Mouse (Mus musculus) cerebellum, postnatal 14 days (tissue): ENCODE measurements around the gene Rfx1.

ENCODE experiments used
- DNase-seq, 2 experiments: peaks; one replicate each; pipeline ENCODE4 v3.0.0; 2021; ENCODE audit warnings: mixed read lengths in 2 of 2

The Rfx1 gene

DNA sequence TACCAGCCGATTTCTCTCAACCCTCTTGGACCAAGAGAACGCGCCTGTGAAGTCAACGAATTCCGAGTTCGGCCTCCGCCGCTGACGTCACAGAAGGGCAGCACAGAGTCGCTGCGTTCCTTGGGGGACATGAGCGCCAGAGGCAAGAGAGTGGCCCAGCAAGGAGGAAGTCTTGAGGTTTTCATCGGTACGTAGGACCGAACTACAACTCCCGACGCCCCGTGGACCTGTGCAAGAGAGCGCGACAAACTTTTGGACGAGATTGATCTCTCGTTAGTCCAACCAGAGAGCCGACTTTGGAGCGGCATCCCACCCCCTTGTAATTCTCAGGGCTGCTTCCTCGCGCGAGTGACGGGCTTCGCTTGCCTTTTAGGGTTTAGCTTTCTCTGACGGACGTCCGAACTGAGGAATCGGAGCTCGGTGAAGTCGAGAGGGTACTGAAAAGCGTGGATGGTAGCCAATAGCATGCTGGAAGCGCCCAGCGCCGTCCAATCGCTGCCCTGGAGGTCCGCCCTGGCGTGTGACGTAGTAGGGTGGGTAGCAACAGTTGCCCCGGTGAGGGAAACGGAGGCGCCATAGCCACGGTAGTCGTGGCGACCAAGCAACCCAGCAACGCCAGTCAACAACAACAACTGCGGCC, at the start of gene Rfx1:
Gene Rfx1, plus strand, starts transcription at position 544 of the 640 bp plus-strand sequence.
- DNase-seq = peak; percentile 98 to 99

DNA sequence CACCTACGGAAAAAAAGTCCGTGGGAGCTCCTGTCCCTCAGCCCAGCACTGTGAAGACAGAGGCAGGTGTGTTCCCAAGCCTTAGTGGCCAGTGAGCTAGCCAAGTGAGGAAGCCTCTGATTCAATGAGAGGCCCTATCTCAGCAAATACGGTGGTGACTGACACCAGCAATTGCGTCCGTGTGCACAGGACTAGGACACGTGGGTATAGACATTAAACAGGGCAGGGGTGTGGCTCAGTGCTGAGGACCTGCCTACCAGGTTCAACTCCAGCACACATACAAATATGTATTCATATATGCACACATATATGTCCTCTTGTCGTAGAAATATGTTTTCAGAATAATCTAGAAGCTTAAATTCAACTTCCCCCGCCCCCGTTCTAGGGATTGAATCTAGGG, 46.9 kb upstream of the Rfx1 start:
- no peak for DNase-seq

DNA sequence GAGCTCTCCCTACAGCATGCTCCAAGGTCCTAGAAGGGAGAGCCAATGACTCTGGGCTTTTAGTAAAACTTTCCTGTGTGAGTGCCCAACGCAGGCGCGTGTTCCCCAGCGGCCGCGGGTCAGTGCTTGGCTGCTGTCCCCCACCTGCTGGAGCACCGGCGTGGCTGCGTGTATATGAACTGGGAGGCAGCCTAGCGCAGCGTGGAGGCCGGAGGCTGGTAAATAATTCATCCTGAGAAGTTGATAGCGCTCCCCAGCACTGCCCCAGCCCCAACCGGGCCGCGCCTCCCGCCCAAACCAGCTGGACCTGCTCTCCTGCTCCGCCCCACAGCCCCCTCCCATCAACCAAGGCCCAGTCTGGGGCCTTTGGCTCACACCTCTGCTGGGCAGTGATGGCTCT, 45.5 kb upstream of the Rfx1 start, which contains the start of gene Palm3:
Gene Palm3, plus strand, starts transcription at position 376 of the 400 bp plus-strand sequence.
- no peak for DNase-seq

DNA sequence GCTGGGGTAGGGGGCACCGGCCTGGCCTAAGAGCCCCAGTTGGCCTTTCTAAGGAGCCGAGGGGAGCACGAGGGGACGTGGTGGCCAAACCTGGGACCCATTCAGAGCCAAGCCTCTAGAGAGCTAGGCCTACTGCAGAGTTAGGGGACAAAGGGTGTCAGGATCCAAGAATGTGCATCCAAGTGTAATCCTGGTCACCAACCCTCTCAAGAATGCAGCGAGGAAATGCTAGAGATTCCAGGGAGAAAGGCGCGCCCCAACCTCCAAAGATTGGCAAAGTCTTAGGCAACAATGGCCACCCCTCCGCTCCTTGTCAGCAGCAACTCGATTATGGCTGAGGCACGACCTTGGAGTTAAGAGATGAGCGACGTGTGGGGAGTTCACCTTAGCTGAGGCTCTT, 45.1 kb upstream of the Rfx1 start:
- no peak for DNase-seq

DNA sequence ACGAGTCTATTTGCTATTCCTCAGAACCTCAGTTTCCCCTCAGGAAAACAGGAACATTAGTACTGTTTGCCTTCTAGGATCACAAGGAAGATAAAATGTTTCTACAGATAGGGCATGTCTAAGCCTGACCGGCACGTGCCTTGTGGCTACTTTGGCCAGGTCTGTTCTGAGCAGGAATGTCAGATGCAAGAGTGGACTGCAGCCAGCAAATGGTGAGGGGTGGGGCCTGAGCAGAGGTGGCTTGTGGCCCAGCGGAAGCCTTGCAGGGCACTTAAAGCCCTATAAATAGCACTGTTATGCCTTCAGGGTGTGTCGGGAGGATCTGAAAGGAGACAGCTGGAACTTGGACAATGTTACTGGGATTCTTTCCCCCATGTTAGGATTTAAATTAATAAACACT, 43.5 kb upstream of the Rfx1 start:
- no peak for DNase-seq

DNA sequence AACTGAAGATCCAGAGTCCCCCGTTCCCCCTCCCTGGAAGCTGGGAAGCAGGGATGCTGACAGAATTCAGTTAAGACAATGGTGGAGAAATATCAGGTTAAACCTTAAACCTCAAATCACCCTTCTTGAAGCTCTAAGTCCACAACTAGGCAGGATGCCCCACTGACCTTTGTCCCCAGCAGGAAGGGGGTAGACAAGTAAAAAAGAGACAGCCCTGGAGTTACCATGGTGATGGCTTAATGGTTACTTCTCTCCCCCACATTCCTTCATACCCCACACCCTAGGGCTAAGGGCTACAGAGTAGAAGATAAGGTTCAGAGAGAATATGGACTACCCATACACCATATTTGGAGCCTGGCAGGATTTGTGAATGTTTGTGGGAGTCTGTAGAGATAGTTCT, 43.0 kb upstream of the Rfx1 start:
- DNase-seq = no peak

DNA sequence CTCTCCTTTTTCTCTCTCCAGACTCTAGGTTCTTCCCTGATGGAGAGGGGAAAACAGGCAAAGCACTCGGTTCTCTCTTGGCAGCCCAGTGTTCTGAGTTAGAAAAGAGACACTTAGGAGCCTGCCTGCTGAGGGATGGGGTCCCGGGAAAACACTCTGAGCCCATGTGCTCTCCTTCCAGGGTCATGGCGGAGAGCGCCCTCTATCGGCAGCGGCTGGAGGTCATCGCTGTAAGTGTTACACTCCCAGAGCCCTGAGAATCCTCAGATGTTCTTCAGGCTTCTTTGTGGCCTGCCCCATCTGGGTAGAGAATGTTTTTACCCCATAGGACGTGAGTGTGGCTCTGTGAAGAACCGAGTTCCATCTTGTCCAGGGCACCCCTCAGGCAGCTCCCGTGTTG, 42.5 kb upstream of the Rfx1 start:
- peak; percentile 55 to 75 for DNase-seq

DNA sequence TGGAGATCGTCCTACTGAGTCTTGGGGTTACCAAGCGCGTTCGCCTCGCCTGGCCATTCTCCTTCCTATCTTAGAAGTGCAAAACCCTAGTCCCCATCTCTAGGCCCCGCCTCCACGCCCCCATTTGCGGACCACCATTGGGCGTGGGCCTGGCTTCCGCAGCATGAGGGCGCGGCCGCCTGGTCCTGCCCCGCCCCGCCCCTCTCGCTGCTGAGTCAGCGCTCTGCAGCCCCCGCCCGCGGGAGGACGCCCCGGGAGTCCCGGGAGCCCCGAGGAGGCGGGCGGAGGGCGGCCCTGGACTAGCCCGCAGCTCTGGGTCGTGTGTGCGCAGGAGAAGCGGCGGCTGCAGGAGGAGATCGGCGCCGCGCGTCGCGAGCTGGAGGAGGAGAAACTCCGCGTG, 40.8 kb upstream of the Rfx1 start:
- peak; percentile 32 to 43 for DNase-seq

DNA sequence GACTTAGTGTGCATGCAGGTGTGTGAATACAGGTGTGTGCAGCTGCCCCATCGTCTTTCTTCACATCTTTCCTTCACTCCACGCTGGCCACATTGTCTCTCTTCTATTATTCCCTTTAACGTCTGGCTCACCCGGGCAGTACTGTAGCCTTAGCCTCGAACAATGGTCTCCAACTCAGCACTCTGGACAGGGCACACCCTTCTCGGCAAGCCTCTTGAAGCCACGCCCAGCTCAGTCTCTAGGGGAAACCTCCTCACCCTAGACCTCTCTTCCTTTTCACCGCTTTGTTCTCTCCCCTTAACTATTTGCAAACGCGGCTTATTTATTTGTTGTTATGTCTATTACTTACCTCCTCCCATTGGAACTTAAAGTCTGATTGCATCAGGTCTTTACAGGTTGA, 39.2 kb upstream of the Rfx1 start:
- no peak for DNase-seq

DNA sequence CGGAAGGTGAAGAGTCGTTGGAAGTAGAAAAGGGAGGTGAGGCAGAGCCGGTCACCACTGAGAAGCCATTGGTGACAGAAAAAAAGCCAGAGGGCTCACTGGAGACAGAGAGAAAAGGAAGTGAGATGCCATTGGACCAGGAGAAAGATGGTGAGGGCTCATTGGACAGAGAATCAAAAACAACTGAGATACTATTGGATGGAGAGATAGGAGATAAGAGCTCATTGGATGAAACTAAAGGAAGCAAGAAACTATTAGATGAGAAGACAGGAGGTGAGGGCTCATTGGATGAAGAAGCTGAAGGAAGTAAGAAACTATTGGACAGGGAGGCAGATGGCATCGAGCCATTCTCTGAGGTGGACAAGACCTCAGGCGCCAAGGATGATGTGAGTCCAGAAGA, 37.4 kb upstream of the Rfx1 start:
- no peak for DNase-seq

DNA sequence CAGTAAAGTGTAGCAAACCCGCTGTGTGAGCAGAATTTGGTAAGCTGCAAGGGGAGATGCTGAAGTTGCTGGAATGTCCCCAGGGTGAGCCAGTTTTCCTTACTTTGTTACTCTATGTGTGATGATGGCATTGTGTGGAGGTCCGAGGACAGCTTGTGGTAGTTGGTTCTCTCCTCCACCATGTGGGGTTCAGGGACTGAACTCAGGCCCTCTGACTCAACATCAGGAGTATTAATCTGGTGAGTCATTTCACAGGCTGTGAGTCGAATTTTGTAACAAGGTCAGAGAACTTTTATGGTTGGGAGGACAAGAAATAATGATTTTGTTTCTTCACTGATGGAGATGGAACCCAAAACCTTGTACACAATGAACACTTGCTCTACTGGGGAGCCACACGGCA, 33.9 kb upstream of the Rfx1 start:
- no peak for DNase-seq

DNA sequence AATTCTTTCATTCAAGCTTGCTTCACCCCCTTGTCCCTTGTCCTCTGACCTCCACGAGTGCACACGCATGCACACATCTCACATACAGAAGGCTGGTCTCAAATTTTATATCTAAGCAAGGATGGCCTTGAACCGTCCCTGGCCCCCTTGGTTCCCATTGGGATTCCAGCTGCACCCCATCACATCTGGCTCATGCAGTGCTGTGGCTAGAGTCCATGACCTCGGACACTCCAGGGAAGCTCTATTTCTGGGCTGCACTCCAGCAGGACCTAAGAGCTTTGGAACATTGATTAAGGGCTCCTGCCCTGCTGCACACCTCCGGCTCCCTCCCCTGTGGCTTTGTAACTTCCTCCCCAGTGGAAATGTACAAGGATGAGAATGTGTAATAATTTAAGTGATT, 28.6 kb upstream of the Rfx1 start:
- no peak for DNase-seq

DNA sequence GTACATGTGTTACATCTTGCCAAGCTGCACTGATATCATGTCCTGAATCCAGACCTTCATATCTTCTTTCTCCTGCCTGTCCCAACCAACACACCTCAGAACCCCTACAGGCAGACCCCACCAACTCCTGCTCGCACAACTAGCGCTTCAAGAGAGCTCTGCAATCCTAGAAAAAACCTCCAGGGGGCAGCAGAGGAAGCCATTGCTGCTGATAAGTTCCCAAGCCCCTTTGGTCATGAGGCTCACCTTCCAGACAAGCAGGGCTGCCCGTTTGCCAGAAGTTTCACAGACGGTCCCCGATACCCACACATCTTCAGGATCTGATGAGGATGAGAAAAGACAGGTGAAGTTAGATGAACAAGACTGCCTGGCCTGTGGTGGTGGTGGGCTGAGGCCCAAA, 27.6 kb upstream of the Rfx1 start:
- peak; percentile 88 to 90 for DNase-seq

DNA sequence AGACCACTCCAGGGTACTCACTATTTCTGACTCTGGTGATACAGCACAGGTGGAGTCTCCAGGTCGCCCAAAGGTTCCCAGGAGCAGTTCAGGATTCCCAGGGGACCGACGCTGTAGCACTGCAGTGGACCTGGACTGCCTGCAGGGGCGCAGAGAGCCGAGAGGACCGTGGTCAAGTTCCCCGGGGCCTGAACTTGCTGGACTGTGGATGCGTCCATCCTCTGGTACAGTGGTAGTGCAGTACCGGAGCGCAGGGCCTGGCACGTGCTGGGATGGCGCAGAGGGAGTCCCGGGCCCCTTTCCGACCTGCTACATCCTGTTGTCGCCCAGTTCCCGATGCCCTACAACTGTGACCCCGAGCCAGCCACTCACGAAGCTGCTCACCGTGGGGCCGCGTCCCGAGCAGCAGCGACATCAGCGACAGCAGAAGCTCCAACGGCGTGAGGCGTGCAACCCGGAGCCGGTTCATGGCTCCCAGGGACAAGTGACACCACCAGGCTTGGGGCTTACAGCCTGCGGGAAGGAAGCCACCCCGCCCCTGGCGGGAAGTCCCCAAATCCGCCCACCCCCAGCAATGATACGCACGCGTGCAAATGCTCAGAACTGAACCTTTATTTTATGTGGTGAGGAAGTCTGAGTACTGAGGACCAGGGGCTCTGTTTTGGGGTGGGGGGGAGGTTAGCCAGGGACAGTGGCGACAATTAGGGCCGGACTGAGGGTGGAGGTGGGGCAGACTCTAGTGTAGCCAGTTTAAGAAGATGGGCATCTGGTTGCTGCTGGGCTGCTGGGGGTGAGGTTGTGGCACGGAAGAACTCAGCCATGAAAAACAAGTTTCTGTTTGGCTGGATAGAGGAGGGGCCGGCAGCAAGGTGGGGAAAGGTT, 24.3 kb upstream of the Rfx1 start, which contains the start of gene Il27ra:
Gene Il27ra, minus strand, starts transcription at position 524 of the 882 bp plus-strand sequence.
- DNase-seq = peak; percentile 35 to 59

DNA sequence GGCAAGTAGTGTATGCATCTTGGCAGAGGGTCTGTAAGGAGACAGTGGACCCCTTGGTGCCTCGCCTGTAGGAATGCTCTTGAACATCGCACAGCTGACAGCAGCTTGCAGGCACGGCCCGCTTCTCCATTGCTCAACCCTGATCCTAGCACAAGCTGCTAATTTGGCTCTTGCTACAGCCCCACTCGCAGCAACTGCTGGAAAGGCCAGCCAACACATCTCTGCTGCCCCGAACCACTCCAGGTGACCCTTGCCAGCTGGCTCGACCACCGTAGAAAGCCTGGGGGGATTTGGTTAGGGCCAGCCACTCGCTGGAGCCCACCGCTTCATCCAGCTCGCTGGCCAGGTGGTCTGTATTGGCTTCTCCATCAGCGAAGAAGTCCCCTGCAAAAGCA, 23.7 kb upstream of the Rfx1 start:
- peak; percentile 61 to 72 for DNase-seq

DNA sequence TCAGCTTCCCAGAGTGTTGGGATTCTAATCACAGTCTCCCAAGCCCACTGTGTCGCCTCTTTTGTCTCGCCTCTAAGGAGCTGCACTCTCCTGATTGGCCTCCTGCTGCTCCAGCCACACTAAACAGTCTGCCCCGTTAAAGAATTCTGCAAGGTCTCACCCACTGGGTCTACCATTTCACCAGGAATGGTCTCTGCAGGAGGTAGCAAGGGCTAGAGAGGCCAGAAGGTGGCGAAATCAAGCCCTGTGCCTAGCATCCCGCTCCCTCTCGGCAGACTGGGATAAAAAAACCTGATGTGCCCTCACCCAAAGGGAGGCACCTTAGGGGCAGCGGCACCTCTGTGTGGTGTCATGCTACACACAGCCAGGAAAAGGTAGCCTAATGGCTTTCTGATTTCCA, 22.5 kb upstream of the Rfx1 start:
- DNase-seq = peak in 1 of 2 experiments; percentile 19

DNA sequence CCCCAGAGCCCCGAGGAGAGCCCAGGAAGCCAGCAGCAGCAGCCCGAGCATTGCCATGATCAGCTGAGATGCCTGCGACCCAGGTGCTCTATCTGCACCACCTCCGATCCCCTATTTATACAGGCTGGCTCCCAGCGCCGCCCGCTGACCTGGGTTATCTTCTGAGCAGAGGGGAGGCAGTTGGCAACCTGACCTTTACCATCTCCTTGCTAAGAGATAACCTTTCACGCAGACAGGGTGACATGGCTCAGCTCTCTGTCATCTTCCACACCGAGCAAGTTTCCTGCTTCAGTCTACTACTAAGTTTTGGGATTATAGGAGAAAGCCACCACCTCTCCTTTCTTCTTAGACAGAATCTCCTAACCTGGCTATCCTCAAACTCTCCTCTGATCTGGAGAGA, 21.7 kb upstream of the Rfx1 start, which contains the start of gene Rln3:
Gene Rln3, minus strand, starts transcription at position 101 of the 400 bp plus-strand sequence.
- no peak for DNase-seq

DNA sequence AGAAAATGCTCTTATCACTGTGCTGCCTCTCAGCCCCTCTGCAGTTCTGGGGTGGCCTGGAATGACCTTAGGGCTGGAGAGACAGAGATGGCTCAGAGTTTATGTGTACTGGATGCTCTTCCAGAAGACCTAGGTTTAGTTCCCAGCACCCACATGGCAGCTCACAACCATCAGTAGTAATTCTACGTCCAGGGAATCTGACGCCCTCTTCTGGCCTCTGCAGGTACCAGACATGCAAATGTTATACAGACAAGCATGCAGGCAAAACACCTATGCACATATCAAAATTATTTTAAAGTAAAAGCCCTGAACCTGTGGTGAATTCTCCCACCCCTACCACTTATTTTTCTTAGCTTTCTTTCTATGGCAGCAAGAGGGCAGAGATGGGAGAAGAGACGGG, 20.1 kb upstream of the Rfx1 start:
- no peak for DNase-seq

DNA sequence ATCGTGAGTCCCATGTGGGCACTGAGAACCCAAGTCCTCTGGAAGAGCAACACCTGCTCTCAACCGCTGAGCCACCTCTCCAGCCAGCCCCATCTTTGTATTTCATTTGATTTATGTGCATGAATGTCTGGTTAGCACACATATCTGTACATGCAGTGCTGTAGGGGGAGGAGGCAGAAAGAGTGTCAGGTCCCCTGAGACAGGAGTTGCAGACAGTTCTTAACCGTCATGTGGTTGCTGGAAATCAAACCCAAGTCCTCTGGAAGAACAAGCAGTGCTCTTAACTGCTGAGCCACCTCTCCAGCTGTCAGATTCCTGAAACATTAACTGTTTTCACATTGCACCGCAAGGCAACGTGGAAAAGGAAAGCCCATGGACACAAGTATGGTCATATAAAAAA, 18.5 kb upstream of the Rfx1 start:
- no peak for DNase-seq

DNA sequence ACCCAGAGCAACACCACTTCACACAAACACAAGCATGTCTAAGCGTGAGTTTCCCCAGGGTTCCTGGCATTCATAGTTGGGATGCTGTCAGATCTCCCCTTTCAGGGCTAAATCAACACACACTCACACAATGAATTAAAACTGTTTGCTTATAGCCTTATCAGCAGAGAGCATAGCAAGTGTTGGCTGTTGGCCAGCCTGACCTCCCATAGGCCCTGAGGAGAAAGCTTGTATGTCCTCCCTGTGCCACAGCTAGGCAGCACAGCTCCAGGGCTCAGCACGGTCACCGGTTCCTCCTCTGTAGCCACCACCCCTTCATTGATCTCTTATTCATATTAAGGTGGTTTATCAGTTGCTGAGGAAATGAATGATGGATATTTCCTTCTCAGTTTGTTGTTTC, 13.9 kb upstream of the Rfx1 start:
- DNase-seq = no peak

DNA sequence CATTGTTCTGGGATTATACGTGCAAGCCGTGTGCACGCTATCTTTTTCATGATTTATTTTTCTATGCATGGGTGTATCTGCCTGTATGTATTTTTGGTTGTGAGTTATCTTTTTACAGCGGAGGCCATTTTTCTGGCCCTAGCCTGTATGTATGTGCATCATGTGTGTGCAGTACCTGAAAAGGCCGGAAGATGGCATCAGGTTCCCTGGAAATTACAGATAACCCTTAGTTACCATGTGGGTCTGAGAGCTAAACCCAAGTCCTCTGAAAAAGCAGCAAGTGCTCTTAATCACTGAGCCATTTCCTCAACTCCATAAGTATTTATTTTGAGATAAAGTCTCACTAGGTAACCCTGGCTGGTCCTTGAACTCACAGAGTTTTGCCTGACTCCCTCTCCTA, 13.4 kb upstream of the Rfx1 start:
- no peak for DNase-seq

DNA sequence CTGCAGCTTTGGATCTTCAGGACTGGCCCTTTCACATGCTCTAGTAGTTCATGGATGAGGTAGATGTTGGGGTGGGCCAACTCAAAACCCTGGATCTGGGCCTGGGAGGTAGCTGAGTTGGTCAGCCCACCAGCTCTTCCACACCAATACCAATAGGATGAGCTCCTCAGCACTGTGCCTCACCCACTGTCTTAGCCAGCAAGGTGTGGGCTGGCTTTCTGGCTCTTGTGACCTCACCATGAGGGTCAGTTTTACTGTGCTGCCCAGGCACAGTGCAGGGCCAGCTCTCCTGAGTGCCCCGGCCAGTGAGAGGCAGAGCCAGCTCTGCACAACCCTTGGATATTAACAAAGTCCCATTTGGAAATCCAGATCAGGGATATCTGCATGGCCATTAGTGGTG, 8.8 kb upstream of the Rfx1 start:
- no peak for DNase-seq

DNA sequence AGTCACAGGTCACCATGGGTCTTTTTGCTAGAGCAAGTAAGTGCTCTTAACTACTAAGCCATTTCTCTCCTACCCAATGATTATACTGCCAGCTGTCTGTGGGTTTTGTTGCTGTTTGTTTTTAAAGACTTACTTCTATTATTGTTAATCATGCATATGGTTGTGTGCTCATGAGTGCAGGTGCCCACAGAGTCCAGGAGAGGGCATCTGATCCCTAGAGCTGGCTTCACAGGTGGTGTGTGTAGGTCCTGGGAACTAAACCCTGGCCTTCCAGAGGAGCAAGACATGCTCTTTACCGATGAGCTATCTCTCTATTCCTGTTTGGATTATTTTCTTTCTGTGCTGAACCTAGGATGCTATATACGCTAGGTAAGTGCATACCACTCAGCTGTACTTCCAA, 7.4 kb upstream of the Rfx1 start:
- DNase-seq = no peak

DNA sequence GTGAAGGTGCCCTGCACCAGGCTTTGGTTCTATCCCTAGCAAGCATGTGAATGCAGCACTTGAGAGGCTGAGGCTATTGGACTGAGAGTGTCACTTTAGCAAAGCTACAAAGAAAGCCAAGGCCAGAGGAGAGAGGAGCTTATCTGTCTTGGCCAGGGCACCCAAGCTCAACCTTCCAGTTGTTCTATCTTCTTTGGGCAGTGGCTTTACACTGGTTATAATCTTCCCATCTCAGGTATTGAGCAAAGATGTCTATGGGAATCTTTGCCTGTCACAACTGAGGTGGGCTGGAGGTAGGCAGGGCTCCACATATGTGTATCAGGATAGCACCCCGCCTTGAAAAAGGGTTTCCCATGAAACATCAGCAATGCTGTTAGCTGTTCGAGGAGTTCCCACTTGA, 6.4 kb upstream of the Rfx1 start:
- no peak for DNase-seq
